Mouse (Mus musculus): ENCODE results near the gene Barx2.

- no peak for TF ChIP-seq POLR2A (IDR thresholded peaks at IDR 0.05; ENCODE audit: low read depth, low read length)
- no peak for TF ChIP-seq CTCF (IDR thresholded peaks at IDR 0.05; ENCODE audit: extremely low read depth, insufficient read depth, insufficient read length, insufficient replicate concordance)
Measured at GRCm38 (mm10) chr9:31931691-31932090, 18.4 kb upstream of the Barx2 start.

Measured in spleen, adult 2 months (tissue).